Mouse (Mus musculus): Measurements from ENCODE around the gene Klhl8.

- TF ChIP-seq POLR2A (IDR thresholded peaks at IDR 0.05; ENCODE audit: low read depth, low read length) (no peak), CTCF (IDR thresholded peaks at IDR 0.05; ENCODE audit: extremely low read depth, insufficient read length, insufficient replicate concordance, low read depth, low read length) (no peak)
Observed at GRCm38 (mm10) chr5:103939856-103940255, 28.8 kb upstream of the Klhl8 start.

All from small intestine, adult 2 months (tissue).